Mouse (Mus musculus): ENCODE data around the gene Rpl37.

DNA sequence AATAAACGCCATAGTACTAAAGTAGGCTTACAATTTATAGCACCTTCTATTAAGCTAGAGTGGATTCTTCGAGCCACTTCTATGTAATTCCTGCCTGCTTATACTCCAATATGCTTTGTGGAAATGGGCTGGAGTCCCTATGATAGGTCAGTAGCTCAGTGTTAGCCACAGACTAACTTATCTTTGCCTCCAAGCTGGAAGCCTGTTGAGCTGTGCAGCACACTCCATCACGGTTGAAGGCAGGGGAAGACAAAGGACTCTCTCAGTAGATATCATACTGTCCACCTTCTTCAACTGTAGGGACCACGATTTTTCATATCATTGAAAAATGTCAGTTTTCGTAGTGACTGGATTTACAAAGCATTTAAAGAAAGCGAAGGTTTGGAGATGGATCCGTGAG, 23.4 kb downstream of the Rpl37 start:
- TF ChIP-seq POLR2A (IDR thresholded peaks at IDR 0.05; ENCODE audit: control insufficient read depth, extremely low read depth, insufficient read depth, low read length, poor library complexity) (no peak), CTCF (IDR thresholded peaks at IDR 0.05; ENCODE audit: borderline replicate concordance, control insufficient read depth, extremely low read depth, insufficient read depth, low read length, poor library complexity) (no peak)

Measured in thymus, adult 2 months (tissue).